Mouse (Mus musculus): ENCODE results near the gene 7420426K07Rik. TPM values are rescaled to one million over a fixed set of nuclear protein-coding genes. Genes with fewer than 3 reads are reported as not detected.

Gene 7420426K07Rik
- polyA plus RNA-seq, 1 experiment from 2014 or later, result not detected

DNA sequence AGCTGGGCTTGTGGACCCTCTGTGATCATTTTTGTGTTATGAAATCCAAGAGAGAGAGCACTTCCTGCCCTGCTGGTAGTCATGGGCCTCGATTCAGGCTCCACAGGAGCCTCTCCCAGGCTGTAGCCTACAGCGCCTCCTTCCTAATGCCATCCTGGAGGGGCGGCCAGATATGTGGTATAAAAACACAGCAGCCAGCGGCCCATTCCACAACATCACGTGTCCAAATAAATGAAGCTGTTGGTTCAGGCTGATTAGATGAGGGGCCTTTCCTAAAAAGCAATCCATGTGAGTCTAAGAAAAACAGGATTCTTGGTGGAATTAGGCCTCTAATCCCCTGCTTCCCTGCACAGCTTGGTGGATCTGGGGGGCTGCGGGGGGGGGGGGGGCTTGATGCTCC, 30.0 kb downstream of the 7420426K07Rik start:
- Histone ChIP-seq H3K4me1 (ENCODE audit: control insufficient read depth, insufficient read depth, low read length) (no peaks in the 10 kb centered on the region), H3K27ac (ENCODE audit: low read depth, low read length) (no peak overlapping the region), H3K4me3 (ENCODE audit: low read length) (no peak overlapping the region), H3K9me3 (ENCODE audit: control insufficient read depth, low read length) (peaks cover 4% of the 10 kb centered on the region; the same call in 1 of the 2 replicates), H3K27me3 (ENCODE audit: control insufficient read depth, insufficient read depth, low read length) (no peaks in the 10 kb centered on the region), H3K9ac (ENCODE audit: low read depth, low read length) (no peak overlapping the region), H3K4me2 (replicated peaks; ENCODE audit: low read depth, low read length) (no peak overlapping the region), H3K36me3 (ENCODE audit: control insufficient read depth, insufficient read depth, low read length) (no peaks in the 10 kb centered on the region)
- no peak for ATAC-seq (ENCODE audit: low FRiP score, low TSS enrichment)
- WGBS, result 40% methylated on average over 6 of the region's 6 CpGs

DNA sequence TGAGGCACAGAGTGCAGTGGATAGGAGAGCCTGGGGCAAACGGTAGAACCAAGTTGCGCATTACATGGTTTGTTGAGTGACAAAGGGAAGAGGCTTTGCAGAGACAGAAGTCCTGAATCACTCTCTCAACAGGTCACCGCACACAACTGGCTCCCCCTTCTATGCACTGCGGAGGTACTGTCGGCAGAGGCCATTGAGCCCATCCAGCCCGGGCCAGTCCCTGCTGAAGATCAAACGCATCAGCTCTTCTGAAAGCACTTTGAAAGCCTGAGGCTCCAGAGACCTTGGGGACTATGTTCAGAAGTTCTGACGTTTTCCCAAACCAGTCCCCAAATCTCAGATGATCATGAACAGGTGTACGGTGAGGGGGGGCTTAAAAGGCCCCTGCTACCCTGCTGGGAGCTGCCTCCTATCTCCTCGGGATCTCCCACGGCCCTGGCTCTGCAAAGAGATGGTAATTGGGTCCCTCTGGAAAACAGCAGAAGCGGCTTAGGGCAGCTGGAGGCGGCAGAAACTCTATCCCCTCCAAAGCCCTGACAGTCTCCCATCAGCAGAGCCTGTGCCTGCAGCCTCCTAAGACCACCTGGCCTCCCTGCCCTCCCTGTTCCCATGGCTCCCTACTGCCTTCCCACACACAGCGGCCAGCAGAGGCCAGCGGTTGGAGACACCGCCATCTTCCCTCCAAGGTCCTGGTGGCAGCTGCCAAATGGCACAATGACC, 32.4 kb downstream of the 7420426K07Rik start:
- WGBS, result 23% methylated on average over 16 of the region's 16 CpGs
- Histone ChIP-seq H3K27ac (ENCODE audit: low read depth, low read length) (no peak overlapping the region), H3K36me3 (ENCODE audit: control insufficient read depth, insufficient read depth, low read length) (no peaks in the 10 kb centered on the region), H3K4me2 (replicated peaks; ENCODE audit: low read depth, low read length) (no peak overlapping the region), H3K4me1 (ENCODE audit: control insufficient read depth, insufficient read depth, low read length) (no peaks in the 10 kb centered on the region), H3K9me3 (ENCODE audit: control insufficient read depth, low read length) (no peaks in the 10 kb centered on the region), H3K4me3 (ENCODE audit: low read length) (no peak overlapping the region), H3K9ac (ENCODE audit: low read depth, low read length) (no peak overlapping the region), H3K27me3 (ENCODE audit: control insufficient read depth, insufficient read depth, low read length) (no peaks in the 10 kb centered on the region)
- peak; percentile 57 for ATAC-seq (ENCODE audit: low FRiP score, low TSS enrichment)

DNA sequence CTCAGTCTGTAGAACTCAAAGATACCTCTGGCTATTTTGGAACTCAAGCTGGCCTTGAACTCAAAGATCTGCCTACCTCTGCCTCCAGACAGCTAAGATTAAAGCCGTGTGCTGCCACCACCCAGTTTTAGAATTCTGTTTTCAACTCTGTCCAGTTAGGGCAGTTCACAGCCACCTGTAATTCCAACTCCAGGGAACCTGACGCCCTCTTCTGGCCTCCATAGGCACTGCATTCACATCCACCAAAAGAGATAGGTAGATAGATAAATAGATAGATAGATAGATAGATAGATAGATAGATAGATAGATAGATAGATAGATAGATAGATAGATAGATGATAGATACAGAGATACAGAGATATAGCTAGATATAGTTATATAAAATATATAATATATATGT, 36.4 kb downstream of the 7420426K07Rik start:
- Histone ChIP-seq H3K27ac (ENCODE audit: low read depth, low read length) (no peak overlapping the region), H3K4me3 (ENCODE audit: low read length) (no peak overlapping the region), H3K9me3 (ENCODE audit: control insufficient read depth, low read length) (no peaks in the 10 kb centered on the region), H3K4me2 (replicated peaks; ENCODE audit: low read depth, low read length) (no peak overlapping the region), H3K36me3 (ENCODE audit: control insufficient read depth, insufficient read depth, low read length) (no peaks in the 10 kb centered on the region), H3K9ac (ENCODE audit: low read depth, low read length) (no peak overlapping the region), H3K27me3 (ENCODE audit: control insufficient read depth, insufficient read depth, low read length) (no peaks in the 10 kb centered on the region), H3K4me1 (ENCODE audit: control insufficient read depth, insufficient read depth, low read length) (0 out of 2 replicates have a peak, but pooled peaks cover 3% of the 10 kb centered on the region)
- ATAC-seq (ENCODE audit: low FRiP score, low TSS enrichment), result no peak
- WGBS, result 18% methylated on average over 2 of the region's 2 CpGs

DNA sequence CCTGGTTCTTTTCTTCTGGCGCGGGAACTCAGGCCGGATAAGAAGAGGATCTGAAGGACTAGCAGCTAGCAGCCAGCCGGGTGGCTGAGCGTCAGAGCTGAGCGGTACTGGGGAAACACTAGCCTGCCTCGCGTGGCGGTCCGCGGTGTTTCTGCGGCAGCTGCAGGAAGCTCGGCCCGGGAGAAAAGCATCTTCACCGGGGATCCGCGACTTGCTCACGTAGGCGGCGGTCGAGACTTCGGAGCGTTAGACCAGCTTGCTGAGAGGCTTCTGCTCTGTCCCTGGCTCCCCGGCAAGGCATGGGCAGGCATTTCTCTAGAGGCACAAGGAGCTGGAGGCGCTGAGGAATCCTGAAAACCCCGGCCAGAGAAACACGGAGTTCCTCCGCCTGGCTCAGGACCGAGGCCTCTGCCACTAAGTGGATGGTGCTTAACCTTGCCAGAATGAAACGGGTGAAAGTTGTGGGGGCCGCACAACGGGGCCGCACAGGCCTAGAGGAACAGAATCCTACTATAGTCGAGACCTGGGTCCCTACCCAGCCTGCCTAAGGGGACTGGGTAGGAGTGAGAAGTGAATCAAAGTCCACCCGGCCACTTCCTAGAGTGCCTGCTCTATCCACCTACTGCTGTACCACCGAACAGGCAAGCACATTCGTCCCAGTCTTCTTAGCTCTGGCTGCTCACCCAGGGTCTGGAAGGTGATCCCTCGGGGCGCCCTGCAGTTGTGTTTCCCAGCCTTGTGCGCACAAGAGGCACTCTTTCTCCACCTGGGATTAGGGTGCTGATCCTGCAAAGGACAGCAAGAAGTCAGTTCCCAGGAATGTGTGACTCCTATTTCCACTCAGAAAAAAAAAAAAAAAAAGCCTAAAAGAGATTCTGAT, 49.5 kb downstream of the 7420426K07Rik start:
- ATAC-seq (ENCODE audit: low FRiP score, low TSS enrichment), result no peak
- Histone ChIP-seq H3K36me3 (ENCODE audit: control insufficient read depth, insufficient read depth, low read length) (no peaks in the 10 kb centered on the region), H3K4me3 (ENCODE audit: low read length) (0 out of 2 replicates have a peak overlapping the region, but pooled peaks have one; percentile 16)

DNA sequence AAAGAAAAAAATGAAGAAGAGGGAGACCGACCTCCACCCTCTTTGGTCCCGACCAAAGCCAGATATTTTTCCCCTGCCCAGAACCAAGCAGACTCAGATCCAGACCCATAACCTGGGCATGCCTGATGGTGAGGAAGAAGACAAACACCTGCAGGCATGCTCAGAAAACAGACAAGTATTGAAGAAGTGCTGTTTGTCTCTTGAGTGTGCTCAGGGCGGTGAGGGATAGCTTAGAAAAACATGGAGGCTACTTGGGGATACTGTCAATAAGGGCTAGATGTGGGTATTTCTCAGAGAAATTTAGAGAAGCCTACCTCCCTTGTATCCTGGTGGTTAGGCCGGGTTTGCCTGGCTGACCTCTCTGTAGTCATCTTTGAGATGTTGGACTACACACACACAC, 50.4 kb downstream of the 7420426K07Rik start:
- Histone ChIP-seq H3K27me3 (ENCODE audit: control insufficient read depth, insufficient read depth, low read length) (peaks cover 83% of the 10 kb centered on the region), H3K36me3 (ENCODE audit: control insufficient read depth, insufficient read depth, low read length) (no peaks in the 10 kb centered on the region), H3K9me3 (ENCODE audit: control insufficient read depth, low read length) (no peaks in the 10 kb centered on the region), H3K4me3 (ENCODE audit: low read length) (no peak overlapping the region), H3K27ac (ENCODE audit: low read depth, low read length) (no peak overlapping the region), H3K4me2 (replicated peaks; ENCODE audit: low read depth, low read length) (no peak overlapping the region), H3K4me1 (ENCODE audit: control insufficient read depth, insufficient read depth, low read length) (peaks cover 18% of the 10 kb centered on the region), H3K9ac (ENCODE audit: low read depth, low read length) (no peak overlapping the region)
- 6% methylated on average over 4 of the region's 4 CpGs for WGBS
- ATAC-seq (ENCODE audit: low FRiP score, low TSS enrichment), result no peak

More for the DNA sequence above, 49.5 kb downstream of the 7420426K07Rik start:
- H3K4me1 ChIP-seq (ENCODE audit: control insufficient read depth, insufficient read depth, low read length), result peaks cover 18% of the 10 kb centered on the region
- 1% methylated on average over 40 of the region's 40 CpGs for WGBS
- no peaks in the 10 kb centered on the region for H3K9me3 ChIP-seq (ENCODE audit: control insufficient read depth, low read length)
- peaks cover 82% of the 10 kb centered on the region for H3K27me3 ChIP-seq (ENCODE audit: control insufficient read depth, insufficient read depth, low read length)
- no peak overlapping the region for H3K27ac ChIP-seq (ENCODE audit: low read depth, low read length)
- no peak overlapping the region for H3K9ac ChIP-seq (ENCODE audit: low read depth, low read length)
- peak overlapping the region; percentile 15; the same call in 1 of the 2 replicates for H3K4me2 ChIP-seq (replicated peaks; ENCODE audit: low read depth, low read length)

DNA sequence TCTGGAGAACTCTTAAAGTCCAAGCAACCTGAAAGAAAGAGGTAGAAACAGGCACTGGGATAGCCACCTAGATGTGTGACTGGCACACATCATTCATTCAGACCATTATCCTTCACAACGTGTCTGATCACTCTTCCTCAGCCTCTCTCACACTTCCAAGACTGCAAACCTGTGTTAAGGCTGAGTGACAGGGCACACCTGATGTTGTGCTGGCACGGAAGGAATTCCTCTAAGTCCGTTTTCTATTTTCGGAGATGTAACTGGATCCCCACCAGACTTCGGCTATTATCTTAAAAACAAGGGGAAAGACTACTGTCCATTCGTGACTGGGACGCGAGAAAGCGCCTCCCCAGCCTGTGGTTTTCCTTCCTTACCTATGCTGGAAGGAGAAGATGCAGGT, 50.9 kb downstream of the 7420426K07Rik start:
- Histone ChIP-seq H3K27me3 (ENCODE audit: control insufficient read depth, insufficient read depth, low read length) (peaks cover 84% of the 10 kb centered on the region), H3K4me3 (ENCODE audit: low read length) (no peak overlapping the region), H3K4me1 (ENCODE audit: control insufficient read depth, insufficient read depth, low read length) (peaks cover 18% of the 10 kb centered on the region), H3K9ac (ENCODE audit: low read depth, low read length) (no peak overlapping the region), H3K36me3 (ENCODE audit: control insufficient read depth, insufficient read depth, low read length) (no peaks in the 10 kb centered on the region), H3K9me3 (ENCODE audit: control insufficient read depth, low read length) (no peaks in the 10 kb centered on the region), H3K4me2 (replicated peaks; ENCODE audit: low read depth, low read length) (no peak overlapping the region), H3K27ac (ENCODE audit: low read depth, low read length) (no peak overlapping the region)
- no peak for ATAC-seq (ENCODE audit: low FRiP score, low TSS enrichment)
- 2% methylated on average over 9 of the region's 9 CpGs for WGBS

Other genes with a start within 250 kb of the 7420426K07Rik start
- gene Prr23a1, start 60.6 kb upstream of the 7420426K07Rik start, polyA plus RNA-seq (2014; fragmentation: Nextera tagmentation; extraction: Ambion mirVana), result not detected in 2 replicates
- gene Prr23a2, start 46.6 kb upstream of the 7420426K07Rik start, polyA plus RNA-seq (2014; fragmentation: Nextera tagmentation; extraction: Ambion mirVana), result not detected in 2 replicates
- gene Prr23a3, start 38.4 kb upstream of the 7420426K07Rik start, polyA plus RNA-seq (2014; fragmentation: Nextera tagmentation; extraction: Ambion mirVana), result not detected in 2 replicates
- gene Foxl2, start 52.2 kb downstream of the 7420426K07Rik start, polyA plus RNA-seq (2014; fragmentation: Nextera tagmentation; extraction: Ambion mirVana), result not detected in 2 replicates
- gene Faim, start 83.3 kb downstream of the 7420426K07Rik start, polyA plus RNA-seq (2014; fragmentation: Nextera tagmentation; extraction: Ambion mirVana), result 52.0 and 55.7 TPM in 2 replicates
- 0.13 TPM in 1 of 2 replicates, not detected in the other for gene Gm1123, start 132.6 kb downstream of the 7420426K07Rik start, polyA plus RNA-seq (2014; fragmentation: Nextera tagmentation; extraction: Ambion mirVana)
- gene Pik3cb, start 237.5 kb downstream of the 7420426K07Rik start, polyA plus RNA-seq (2014; fragmentation: Nextera tagmentation; extraction: Ambion mirVana), result 1.0 and 1.1 TPM in 2 replicates

All from kidney, embryonic 14.5 days (tissue).